In the genomic region with DNA sequence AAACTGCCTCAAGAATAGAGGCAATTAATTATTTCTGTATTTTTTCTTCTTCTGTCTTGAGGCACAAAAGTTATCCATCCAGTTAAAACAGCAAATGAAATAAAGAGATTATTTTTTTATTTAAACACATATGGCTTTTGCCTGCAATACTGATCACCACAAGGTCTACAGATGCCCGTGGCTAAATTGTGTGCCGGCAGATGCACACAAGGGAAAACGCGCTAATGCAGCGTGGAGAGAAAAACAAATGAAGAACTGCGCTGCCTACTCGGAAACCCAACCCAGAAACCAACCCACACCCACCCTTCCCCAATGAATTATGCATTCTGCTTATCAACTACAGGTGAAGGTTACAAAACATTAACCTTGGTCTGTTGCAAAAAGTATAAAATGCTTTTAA, we compare ENCODE assay signal across 17 mouse cellular contexts. TPM values are rescaled to one million over a fixed set of nuclear protein-coding genes. Genes with fewer than 3 reads are reported as not detected.
DNase-seq lines count a peak whose midpoint lies in the region; ATAC-seq and TF ChIP-seq lines count a peak whose summit lies in the region.
"Had no signal": no experiment of that assay in that cellular context is flagged by ENCODE, and none has a peak within 500 bp of the region (broad histone marks: within the 10 kb centered on the region; RNA-seq: fewer than 3 reads in every experiment).

No protein-coding gene starts in this region.

- DNase-seq in embryo, embryonic 11 days = peak; percentile 45
- no peak for DNase-seq in embryo, embryonic 10 days (ENCODE audit: low spot score)
- DNase-seq in cerebellum, postnatal 25 days = peak; percentile 60 to 61
- DNase-seq in midbrain, postnatal 0 days (ENCODE audit: low spot score) = peak; percentile 65
- DNase-seq in gastrocnemius, postnatal 36 days = no peak
- DNase-seq in gastrocnemius, postnatal 14 days = no peak
- DNase-seq: gastrocnemius, postnatal 25 days; heart, postnatal 36 days; kidney, postnatal 25 days; liver; lung, adult 2 months had no signal

- peak overlapping the region; percentile 76 for H3K27ac ChIP-seq in hindbrain, embryonic 15.5 days (replicated peaks)
- peak overlapping the region; percentile 62; the same call in 1 of the 2 replicates for H3K27ac ChIP-seq in midbrain, postnatal 0 days (ENCODE audit: low read depth, low read length)
- H3K27ac ChIP-seq: macrophage had no signal

- no peak for ATAC-seq in hindbrain, embryonic 15.5 days (ENCODE audit: low FRiP score, low read depth)
- no peak for ATAC-seq in midbrain, postnatal 0 days (ENCODE audit: low FRiP score)
- ATAC-seq: intestine, postnatal 0 days had no signal

- no peaks in the 10 kb centered on the region for H3K9me3 ChIP-seq in hindbrain, embryonic 15.5 days
- no peaks in the 10 kb centered on the region for H3K9me3 ChIP-seq in midbrain, postnatal 0 days (ENCODE audit: low read length)
- H3K9me3 ChIP-seq: heart, embryonic 12.5 days had no signal

- intact Hi-C loops in gastrocnemius, postnatal 36 days (cut with DNase I) = no loop called here
- intact Hi-C loops in gastrocnemius, postnatal 14 days (cut with DNase I; ENCODE audit: low total_unique reads) = no loop called here

- H3K4me2 ChIP-seq in hindbrain, embryonic 15.5 days = peak overlapping the region; percentile 27
- H3K4me2 ChIP-seq in midbrain, postnatal 0 days (ENCODE audit: low read depth, low read length, poor library complexity, severe bottlenecking) = peak overlapping the region; percentile 32
- H3K4me2 ChIP-seq: heart, embryonic 12.5 days had no signal

- H3K36me3 ChIP-seq in hindbrain, embryonic 15.5 days = no peaks in the 10 kb centered on the region
- no peaks in the 10 kb centered on the region for H3K36me3 ChIP-seq in midbrain, postnatal 0 days (ENCODE audit: insufficient read depth, low read length)
- H3K36me3 ChIP-seq: G1E; heart, embryonic 12.5 days had no signal

- H3K4me3 ChIP-seq in hindbrain, embryonic 15.5 days = no peak overlapping the region
- no peak overlapping the region for H3K4me3 ChIP-seq in midbrain, postnatal 0 days (ENCODE audit: low read depth, low read length)
- H3K4me3 ChIP-seq: heart, embryonic 12.5 days had no signal

- 25% methylated on average over 7 of the region's 7 CpGs for WGBS in hindbrain, embryonic 15.5 days
- 28% methylated on average over 7 of the region's 7 CpGs for WGBS in midbrain, postnatal 0 days

- no peak overlapping the region for H3K9ac ChIP-seq in hindbrain, embryonic 15.5 days
- no peak overlapping the region for H3K9ac ChIP-seq in midbrain, postnatal 0 days (replicated peaks; ENCODE audit: low read length, poor library complexity, severe bottlenecking)
- H3K9ac ChIP-seq: heart, embryonic 12.5 days had no signal

- H3K4me1 ChIP-seq in hindbrain, embryonic 15.5 days (replicated peaks) = peaks cover 37% of the 10 kb centered on the region
- H3K4me1 ChIP-seq in midbrain, postnatal 0 days (ENCODE audit: insufficient read depth, low read length) = peaks cover 2% of the 10 kb centered on the region; the same call in 1 of the 2 replicates

- no peaks in the 10 kb centered on the region for H3K27me3 ChIP-seq in hindbrain, embryonic 15.5 days
- H3K27me3 ChIP-seq in midbrain, postnatal 0 days (ENCODE audit: insufficient read depth, low read length) = no peaks in the 10 kb centered on the region

- no peak for TF ChIP-seq CTCF in midbrain, postnatal 0 days (IDR thresholded peaks at IDR 0.05)

RNA-seq across cellular contexts. Expression of a gene that starts 7.1 kb away (rescaled TPM):
- 169 and 177 TPM in 2 replicates for polyA plus RNA-seq in hindbrain, embryonic 15.5 days (2015; fragmentation: Nextera tagmentation; extraction: Ambion mirVana)
- 151 and 152 TPM in 2 replicates for total RNA-seq in midbrain, postnatal 0 days (2014; rRNA removed)
- 131 and 148 TPM in 2 replicates for polyA plus RNA-seq in midbrain, postnatal 0 days (2015; fragmentation: Nextera tagmentation; extraction: Ambion mirVana)
- 1 to 10 TPM; 1.6 to 2.1 TPM for total RNA-seq in gastrocnemius, postnatal 36 days (2021)
- total RNA-seq in gastrocnemius, postnatal 14 days (2021) = 1 to 10 TPM; 1.8 to 2.2 TPM
- polyA plus RNA-seq: G1E; macrophage; testis, adult 2 months had no signal

Comparison
In these comparisons a context has a peak if more than half of its experiments do, and no peak if none do; other contexts are left out.
1. DNase-seq: peak in embryo, embryonic 11 days (single experiment), cerebellum, postnatal 25 days (2 of 2) and midbrain, postnatal 0 days (single experiment); none in embryo, embryonic 10 days (single experiment), gastrocnemius, postnatal 36 days (0 of 2) and gastrocnemius, postnatal 14 days (single experiment).
2. RNA of a gene that starts 7.1 kb away (total RNA-seq): 151 to 152 TPM in midbrain, postnatal 0 days; 1.8 to 2.2 TPM in gastrocnemius, postnatal 14 days and 1.6 to 2.1 TPM in gastrocnemius, postnatal 36 days; every median in the first group is over 10 times any median in the second.